Mouse (Mus musculus) thymus, postnatal 25 days (tissue): ENCODE results near the gene Olfr315.
A peak's percentile ranks its signal among the peaks of the same experiment; 100 is the strongest.
"Not testable (repeated sequence)": the region's sequence is repeated elsewhere in the genome, so short reads cannot be mapped to it uniquely, and the experiment has no call there.

Experiments
- DNase-seq: peaks from one replicate; pipeline ENCODE4 v3.0.0; 2022

Gene Olfr315

GRCm38 (mm10) chr11:58828937-58829336 is 55.9 kb downstream of the Olfr315 start, which contains the start of gene Olfr312:
TSS of gene Olfr312 (plus strand) at chr11:58829237.
- DNase-seq = not testable (repeated sequence)

- DNase-seq = peak; percentile 55
Measured at GRCm38 (mm10) chr11:58829764-58830163, 56.8 kb downstream of the Olfr315 start.
